Mouse (Mus musculus): ENCODE measurements around the gene Fan1. TPM values are rescaled to one million over a fixed set of nuclear protein-coding genes. Genes with fewer than 3 reads are reported as not detected.

Fan1 gene
- 10 to 100 TPM; 10.4 to 12.1 TPM for total RNA-seq (2021)
- long read RNA-seq, experiment 1, partial matches to known transcripts, result 1 of 1 reads
- long read RNA-seq, experiment 1, other reads (novel, unspliced or antisense), result 0 of 1 reads
- long read RNA-seq, experiment 2, partial matches to known transcripts, result 0 of 1 reads
- long read RNA-seq, experiment 2, other reads (novel, unspliced or antisense), result 1 of 1 reads

DNA sequence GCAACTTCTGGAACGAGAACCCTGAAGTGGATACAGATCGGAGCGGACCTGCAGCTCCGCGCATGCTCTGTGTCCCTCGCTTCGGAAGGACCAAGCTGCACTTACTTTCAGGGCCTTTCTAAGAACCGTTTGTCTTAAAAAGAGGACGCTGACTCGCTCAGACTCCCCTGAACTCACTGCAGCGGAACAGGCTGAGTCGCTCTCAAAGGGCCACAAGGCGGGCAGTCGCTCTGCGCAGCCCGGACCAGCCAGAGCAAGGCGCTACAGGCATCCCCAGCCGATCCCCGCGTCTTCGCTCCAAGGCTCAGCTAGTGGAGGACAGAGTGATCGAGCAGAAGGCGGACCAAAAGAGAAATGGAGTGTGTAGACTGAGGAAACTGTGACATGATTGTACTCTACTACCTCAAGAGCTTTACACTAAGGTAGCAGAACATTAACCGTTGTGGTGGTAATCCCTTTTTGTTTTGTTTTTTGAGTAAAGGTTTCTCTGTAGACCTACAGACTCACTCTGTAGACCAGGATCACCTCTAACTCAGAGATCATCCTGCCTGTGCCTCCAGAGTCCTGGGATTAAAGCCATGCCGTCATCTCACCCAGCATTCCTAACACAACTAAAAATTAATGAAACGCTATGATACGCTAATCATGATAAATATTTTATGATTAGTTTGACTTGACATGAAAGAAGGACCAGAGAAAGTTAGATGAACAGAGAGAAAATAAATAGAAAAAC lies at the start of gene Fan1:
Fan1 (minus strand) TSS at position 266 of the 733 bp plus-strand sequence.
- DNase-seq (ENCODE audit: low spot score in 2 of 2), result peak; percentile 89 to 90

DNA sequence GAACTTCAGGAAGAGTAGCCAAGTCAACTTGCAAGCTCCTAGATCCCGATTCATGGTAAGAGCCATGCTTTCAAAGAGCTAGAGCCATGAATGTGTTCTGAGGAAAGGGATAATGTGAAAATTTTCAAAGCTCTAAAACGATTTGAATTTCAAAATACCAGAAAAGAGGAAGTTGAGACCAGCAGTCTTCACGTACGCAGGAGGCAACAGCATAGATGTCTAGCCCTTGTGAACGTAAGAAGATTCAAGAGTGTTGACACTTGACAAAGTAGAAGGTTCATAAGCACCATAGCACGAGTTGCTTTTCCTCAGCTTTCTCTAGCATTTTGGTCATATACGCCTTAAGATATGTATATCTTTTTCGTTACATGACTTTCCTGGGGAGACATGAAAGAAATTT lies 30.1 kb upstream of the Fan1 start:
- DNase-seq (ENCODE audit: low spot score in 2 of 2), result no peak

DNA sequence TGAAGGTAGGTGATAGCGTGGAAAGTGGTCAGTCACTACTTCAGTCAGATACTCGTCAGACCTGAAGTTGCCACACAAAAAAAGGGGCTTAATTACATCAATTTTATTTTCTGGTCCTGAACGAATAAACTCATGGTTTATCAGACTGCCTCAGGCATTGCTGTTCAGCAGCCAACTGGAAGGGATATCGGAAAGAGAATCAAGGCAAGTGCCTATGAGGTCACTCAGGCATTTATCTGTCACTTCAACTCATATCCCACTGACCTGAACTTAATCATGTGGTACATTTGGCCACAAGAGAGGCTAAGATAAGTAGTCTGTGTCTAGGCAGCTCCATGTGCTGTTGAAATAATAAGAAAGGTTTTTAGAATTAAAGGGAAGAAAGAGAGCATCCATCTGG lies 28.6 kb upstream of the Fan1 start:
- no peak for DNase-seq (ENCODE audit: low spot score in 2 of 2)

DNA sequence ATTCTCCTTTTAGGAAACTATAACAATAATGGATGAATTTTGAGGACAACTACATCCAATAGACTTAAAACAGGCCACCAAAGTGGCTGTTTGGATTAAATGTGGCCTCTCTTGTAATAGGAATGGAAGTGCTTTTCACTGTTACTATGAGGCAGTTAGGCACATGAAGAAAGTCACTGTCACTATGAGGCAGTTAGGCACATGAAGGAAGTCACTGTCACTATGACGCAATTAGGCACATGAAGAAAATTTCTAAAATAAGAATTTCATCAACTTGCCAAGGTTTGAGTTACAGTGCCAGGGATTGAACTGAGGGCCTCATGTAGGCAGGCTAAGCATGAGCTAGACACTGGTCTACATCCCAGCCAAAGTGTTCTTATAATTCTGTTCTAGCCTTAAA lies 26.8 kb upstream of the Fan1 start:
- no peak for DNase-seq (ENCODE audit: low spot score in 2 of 2)

DNA sequence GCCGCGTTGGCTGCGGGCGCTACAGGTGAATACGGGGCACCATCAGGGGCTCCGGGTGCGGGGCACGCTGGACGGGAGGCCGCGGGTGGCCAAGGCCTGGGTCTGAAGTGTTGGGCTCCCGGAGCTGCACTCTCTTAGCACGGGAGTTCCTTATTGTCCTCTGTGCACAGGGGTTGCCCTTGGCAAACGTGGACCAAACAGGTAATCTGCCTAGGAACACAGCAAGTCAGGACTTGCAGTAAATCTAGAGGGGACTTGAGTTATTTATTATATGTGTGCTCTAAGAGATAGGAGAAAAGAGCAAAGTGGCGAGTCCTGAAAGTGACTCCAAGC lies 18.9 kb upstream of the Fan1 start:
- no peak for DNase-seq (ENCODE audit: low spot score in 2 of 2)

DNA sequence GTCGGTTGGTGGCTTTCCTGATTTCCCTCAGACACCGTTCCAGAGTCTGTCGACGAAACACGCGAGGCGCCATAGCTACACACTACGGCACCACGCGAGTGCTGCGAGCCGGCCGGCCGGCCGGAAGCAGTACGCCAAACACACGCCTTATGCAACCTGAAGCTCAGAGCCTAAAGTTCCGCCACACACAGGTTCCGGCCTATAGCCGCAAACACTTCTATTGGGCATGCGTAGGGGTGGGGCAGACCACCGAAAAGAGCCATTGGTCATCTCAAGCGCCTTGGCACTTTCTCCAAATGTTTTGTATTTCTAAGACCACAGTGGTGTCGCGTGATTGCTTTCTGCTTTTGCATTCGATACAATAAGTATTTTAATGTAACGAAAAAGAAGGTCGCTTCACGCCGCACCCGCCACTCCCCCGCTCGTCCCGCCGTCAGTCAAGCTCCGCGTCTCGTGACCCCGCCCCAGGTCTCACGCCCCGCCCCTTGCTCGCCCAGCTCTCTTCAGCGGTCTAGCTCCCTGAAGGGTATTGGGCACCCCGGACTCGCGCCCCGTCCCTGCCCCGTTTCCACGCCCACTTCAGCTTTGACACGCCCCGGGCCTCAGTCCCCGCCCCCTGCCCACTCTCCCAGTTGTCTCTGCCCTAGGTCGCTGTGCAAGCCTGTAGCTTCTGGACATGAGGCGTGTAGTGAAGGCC lies 18.4 kb upstream of the Fan1 start, which contains the start of the genes Mphosph10 and Mcee:
Mphosph10 (minus strand) TSS at position 147 of the 697 bp plus-strand sequence.
Mcee (plus strand) TSS at position 486 of the 697 bp plus-strand sequence.
- DNase-seq (ENCODE audit: low spot score in 2 of 2), result peak; percentile 93 to 96

GRCm38 (mm10) chr7:64391479-64391878 lies 17.6 kb upstream of the Fan1 start:
- DNase-seq (ENCODE audit: low spot score in 2 of 2), result no peak

DNA sequence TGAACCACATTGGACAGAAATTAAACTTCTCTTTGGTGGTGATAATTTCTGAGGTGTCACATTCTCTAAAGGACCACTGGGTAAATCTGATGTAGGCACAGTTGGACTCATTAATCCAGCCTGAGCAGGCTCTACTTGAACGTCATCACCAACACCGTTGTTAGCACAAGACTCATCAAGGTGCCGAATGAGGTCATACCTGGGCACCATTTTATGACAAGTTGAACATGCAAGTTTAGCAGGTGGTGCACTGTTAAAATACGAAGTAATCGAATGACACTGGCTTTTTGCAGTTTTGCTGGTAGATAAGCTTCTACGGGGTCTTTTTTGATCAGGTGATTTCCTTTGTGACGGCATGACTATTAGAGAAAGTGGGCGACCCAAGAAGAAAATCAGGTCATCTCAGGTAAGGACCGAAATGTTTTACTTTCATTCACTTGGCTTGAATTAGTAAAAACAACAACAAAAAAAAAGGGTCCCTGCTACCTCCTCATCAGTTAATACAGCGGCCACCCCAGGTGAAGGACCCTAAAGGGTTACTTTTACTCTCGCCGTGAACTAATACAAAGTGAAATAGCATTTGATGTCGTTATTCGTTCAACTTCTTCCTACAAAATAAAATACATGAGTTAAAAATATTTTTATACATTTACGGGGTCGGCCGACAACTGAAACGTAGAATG lies 607 bp downstream of the Fan1 start:
- DNase-seq (ENCODE audit: low spot score in 2 of 2), result no peak

- DNase-seq (ENCODE audit: low spot score in 2 of 2), result no peak
Measured at GRCm38 (mm10) chr7:64371940-64372878, 1.7 kb downstream of the Fan1 start.

GRCm38 (mm10) chr7:64369841-64370240 lies 4.1 kb downstream of the Fan1 start:
- no peak for DNase-seq (ENCODE audit: low spot score in 2 of 2)

GRCm38 (mm10) chr7:64365863-64366262 lies 8.0 kb downstream of the Fan1 start:
- no peak for DNase-seq (ENCODE audit: low spot score in 2 of 2)

DNA sequence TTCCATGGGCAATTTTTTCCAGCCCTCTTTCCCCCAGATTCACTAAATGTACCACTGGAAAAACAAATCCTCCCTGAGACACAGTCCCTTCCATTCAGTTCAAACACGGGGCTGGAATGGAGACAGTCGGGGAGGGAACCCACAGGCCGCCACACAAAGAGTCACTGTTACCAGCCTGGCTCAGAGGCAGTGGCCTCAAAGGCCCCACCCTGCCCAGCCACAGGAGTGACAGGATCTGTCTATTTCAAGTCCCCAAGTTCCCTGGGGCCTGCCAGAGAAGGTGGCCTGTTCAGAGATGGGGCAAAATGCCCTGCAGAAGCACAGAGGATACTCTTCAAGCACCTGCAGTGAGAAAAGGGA lies 13.3 kb downstream of the Fan1 start:
- peak; percentile 40 to 68 for DNase-seq (ENCODE audit: low spot score in 2 of 2)

- DNase-seq (ENCODE audit: low spot score in 2 of 2), result no peak
Measured at GRCm38 (mm10) chr7:64359943-64360585, 13.8 kb downstream of the Fan1 start.

DNA sequence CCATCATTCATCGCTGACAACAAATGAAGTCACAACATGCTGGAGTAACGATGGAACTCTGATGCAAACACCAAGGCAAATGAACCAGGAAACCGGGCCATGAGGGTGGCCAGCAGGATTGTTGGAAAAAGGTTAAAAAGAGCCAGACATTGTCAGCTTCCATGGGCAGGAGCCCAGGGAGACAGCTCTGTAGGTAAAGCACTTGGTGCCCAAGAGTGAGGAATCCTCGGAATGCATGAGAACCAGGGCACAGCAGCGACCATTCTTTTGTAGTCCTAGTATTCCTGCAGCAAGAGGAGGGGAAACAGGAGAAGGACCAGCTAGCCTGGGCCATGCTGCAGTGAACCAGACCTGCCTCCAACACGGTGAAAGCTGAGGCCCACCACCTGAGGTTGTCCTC lies 15.2 kb downstream of the Fan1 start:
- no peak for DNase-seq (ENCODE audit: low spot score in 2 of 2)

- DNase-seq (ENCODE audit: low spot score in 2 of 2), result peak; percentile 50 to 65
Measured at GRCm38 (mm10) chr7:64357405-64357804, 16.5 kb downstream of the Fan1 start.

GRCm38 (mm10) chr7:64356661-64357060 lies 17.2 kb downstream of the Fan1 start:
- DNase-seq (ENCODE audit: low spot score in 2 of 2), result no peak

GRCm38 (mm10) chr7:64354206-64354605 lies 19.7 kb downstream of the Fan1 start:
- DNase-seq (ENCODE audit: low spot score in 2 of 2), result no peak

GRCm38 (mm10) chr7:64351087-64351486 lies 22.8 kb downstream of the Fan1 start:
- DNase-seq (ENCODE audit: low spot score in 2 of 2), result peak; percentile 68 to 90

- DNase-seq (ENCODE audit: low spot score in 2 of 2), result peak in 1 of 2 experiments; percentile 48
Measured at GRCm38 (mm10) chr7:64349147-64349861, 24.6 kb downstream of the Fan1 start.
